17 mouse cellular contexts compared by ENCODE assay signal in genomic region chr4:107354543-107354942, GRCm38 (mm10). TPM values are rescaled to one million over a fixed set of nuclear protein-coding genes. Genes with fewer than 3 reads are reported as not detected.
DNase-seq lines count a peak whose midpoint lies in the region; ATAC-seq and TF ChIP-seq lines count a peak whose summit lies in the region.
"Had no signal": no experiment of that assay in that cellular context is flagged by ENCODE, and none has a peak within 500 bp of the region (broad histone marks: within the 10 kb centered on the region; RNA-seq: fewer than 3 reads in every experiment).

No protein-coding gene starts in this region.

- no peak overlapping the region for H3K9ac ChIP-seq in hindbrain, embryonic 14.5 days
- H3K9ac ChIP-seq in hindbrain, postnatal 0 days (replicated peaks; ENCODE audit: low read length), result no peak overlapping the region
- H3K9ac ChIP-seq in neural tube, embryonic 14.5 days (replicated peaks; ENCODE audit: low read depth, low read length), result no peak overlapping the region
- H3K9ac ChIP-seq: limb, embryonic 15.5 days; midbrain, embryonic 13.5 days had no signal

- TF ChIP-seq CTCF in hindbrain, postnatal 0 days (IDR thresholded peaks at IDR 0.05; ENCODE audit: low read depth), result no peak

- peak; percentile 34; the same call in 1 of the 2 replicates for ATAC-seq in hindbrain, embryonic 14.5 days (ENCODE audit: low FRiP score)
- no peak for ATAC-seq in hindbrain, postnatal 0 days
- ATAC-seq in neural tube, embryonic 14.5 days (ENCODE audit: low read depth), result peak; percentile 93
- ATAC-seq: CD4-positive, CD25-positive, alpha-beta regulatory T cell, adult 4 months; midbrain, embryonic 13.5 days; Patski had no signal

- H3K4me1 ChIP-seq in hindbrain, embryonic 14.5 days (replicated peaks; ENCODE audit: control insufficient read depth, insufficient read depth, low read length), result no peaks in the 10 kb centered on the region
- no peaks in the 10 kb centered on the region for H3K4me1 ChIP-seq in hindbrain, postnatal 0 days (ENCODE audit: insufficient read depth, low read length)
- H3K4me1 ChIP-seq in neural tube, embryonic 14.5 days (ENCODE audit: control insufficient read depth, insufficient read depth, low read length), result peaks cover 14% of the 10 kb centered on the region; the same call in 1 of the 2 replicates
- H3K4me1 ChIP-seq: limb, embryonic 15.5 days; midbrain, embryonic 13.5 days had no signal

- intact Hi-C loops in heart, postnatal 14 days (cut with DNase I), result no loop called here
- intact Hi-C loops in heart, postnatal 36 days (cut with DNase I), result no loop called here

- 41% methylated on average over 4 of the region's 4 CpGs for WGBS in hindbrain, embryonic 14.5 days
- WGBS in hindbrain, postnatal 0 days, result 47% methylated on average over 4 of the region's 4 CpGs
- 5% methylated on average over 4 of the region's 4 CpGs for WGBS in neural tube, embryonic 14.5 days

- no peak overlapping the region for H3K4me2 ChIP-seq in hindbrain, embryonic 14.5 days (replicated peaks)
- H3K4me2 ChIP-seq in hindbrain, postnatal 0 days (ENCODE audit: low read depth, low read length), result no peak overlapping the region
- H3K4me2 ChIP-seq in neural tube, embryonic 14.5 days (ENCODE audit: low read depth, low read length), result no peak overlapping the region
- H3K4me2 ChIP-seq: limb, embryonic 15.5 days; midbrain, embryonic 13.5 days had no signal

- H3K36me3 ChIP-seq in hindbrain, embryonic 14.5 days (replicated peaks; ENCODE audit: control insufficient read depth, insufficient read depth), result peaks cover 24% of the 10 kb centered on the region
- H3K36me3 ChIP-seq in hindbrain, postnatal 0 days (ENCODE audit: insufficient read depth, low read length), result peaks cover 6% of the 10 kb centered on the region; the same call in 1 of the 2 replicates
- no peaks in the 10 kb centered on the region for H3K36me3 ChIP-seq in neural tube, embryonic 14.5 days (ENCODE audit: control insufficient read depth, insufficient read depth, low read length)

- no peak for DNase-seq in hindbrain, embryonic 14.5 days (ENCODE audit: low spot score)
- DNase-seq in hindbrain, postnatal 0 days (ENCODE audit: low spot score), result no peak
- DNase-seq in embryo, embryonic 9.5 days (ENCODE audit: extremely low spot score), result peak; percentile 34
- DNase-seq in kidney, postnatal 10 days, result peak; percentile 24
- DNase-seq in heart, postnatal 14 days, result no peak
- no peak for DNase-seq in heart, postnatal 36 days
- DNase-seq in cerebellum, adult 11 months, result no peak
- DNase-seq: cerebellum, postnatal 25 days; gastrocnemius, postnatal 14 days; layer of hippocampus, adult 9-11 months had no signal

- H3K9me3 ChIP-seq in hindbrain, embryonic 14.5 days (ENCODE audit: control insufficient read depth, low read length), result no peaks in the 10 kb centered on the region
- no peaks in the 10 kb centered on the region for H3K9me3 ChIP-seq in hindbrain, postnatal 0 days (ENCODE audit: low read length)
- H3K9me3 ChIP-seq in neural tube, embryonic 14.5 days (ENCODE audit: control insufficient read depth, low read length), result no peaks in the 10 kb centered on the region
- H3K9me3 ChIP-seq: limb, embryonic 15.5 days; midbrain, embryonic 13.5 days had no signal

- H3K27ac ChIP-seq in hindbrain, embryonic 14.5 days, result no peak overlapping the region; the same call in 1 of the 2 replicates
- no peak overlapping the region for H3K27ac ChIP-seq in hindbrain, postnatal 0 days
- H3K27ac ChIP-seq in neural tube, embryonic 14.5 days (ENCODE audit: low read depth, low read length), result peak overlapping the region; percentile 72
- H3K27ac ChIP-seq: limb, embryonic 15.5 days; midbrain, embryonic 13.5 days had no signal

- H3K4me3 ChIP-seq in hindbrain, embryonic 14.5 days (replicated peaks; ENCODE audit: low read length), result no peak overlapping the region
- no peak overlapping the region for H3K4me3 ChIP-seq in hindbrain, postnatal 0 days (ENCODE audit: low read length)
- no peak overlapping the region for H3K4me3 ChIP-seq in neural tube, embryonic 14.5 days (ENCODE audit: low read depth, low read length)
- H3K4me3 ChIP-seq: limb, embryonic 15.5 days; midbrain, embryonic 13.5 days had no signal

- H3K27me3 ChIP-seq in hindbrain, embryonic 14.5 days (ENCODE audit: control insufficient read depth, insufficient read depth, low read length), result no peaks in the 10 kb centered on the region
- H3K27me3 ChIP-seq in hindbrain, postnatal 0 days (ENCODE audit: insufficient read depth, low read length), result no peaks in the 10 kb centered on the region
- H3K27me3 ChIP-seq in neural tube, embryonic 14.5 days (ENCODE audit: control insufficient read depth, insufficient read depth, low read length), result no peaks in the 10 kb centered on the region
- H3K27me3 ChIP-seq: limb, embryonic 15.5 days; midbrain, embryonic 13.5 days; Patski had no signal

RNA-seq across cellular contexts. Expression of gene Ndc1, which starts 13.0 kb away (rescaled TPM):
- 22.3 and 23.6 TPM in 2 replicates for polyA plus RNA-seq in hindbrain, embryonic 14.5 days (2014; fragmentation: Nextera tagmentation; extraction: Ambion mirVana)
- 28.2 and 34.8 TPM in 2 replicates for total RNA-seq in hindbrain, postnatal 0 days (2014; rRNA removed)
- 17.5 and 19.4 TPM in 2 replicates for polyA plus RNA-seq in hindbrain, postnatal 0 days (2015; fragmentation: Nextera tagmentation; extraction: Ambion mirVana)
- 22.5 and 23.2 TPM in 2 replicates for polyA plus RNA-seq in neural tube, embryonic 14.5 days (2014; fragmentation: Nextera tagmentation; extraction: Ambion mirVana)
- total RNA-seq in heart, postnatal 14 days (2021), result 10 to 100 TPM; 11.5 to 12.8 TPM
- 10 to 100 TPM; 10.4 to 11.9 TPM for total RNA-seq in heart, postnatal 36 days (2021)

RNA-seq across cellular contexts. Expression of gene Yipf1, which starts 40.4 kb away (rescaled TPM):
- 65.7 and 69.0 TPM in 2 replicates for polyA plus RNA-seq in hindbrain, embryonic 14.5 days (2014; fragmentation: Nextera tagmentation; extraction: Ambion mirVana)
- 69.3 and 72.1 TPM in 2 replicates for total RNA-seq in hindbrain, postnatal 0 days (2014; rRNA removed)
- polyA plus RNA-seq in hindbrain, postnatal 0 days (2015; fragmentation: Nextera tagmentation; extraction: Ambion mirVana), result 69.1 and 69.4 TPM in 2 replicates
- polyA plus RNA-seq in neural tube, embryonic 14.5 days (2014; fragmentation: Nextera tagmentation; extraction: Ambion mirVana), result 68.3 and 70.5 TPM in 2 replicates
- total RNA-seq in heart, postnatal 14 days (2021), result 10 to 100 TPM; 22.3 to 25.3 TPM
- total RNA-seq in heart, postnatal 36 days (2021), result 10 to 100 TPM; 21.2 to 22.7 TPM

RNA-seq across cellular contexts. Expression of gene Dio1, which starts 47.6 kb away (rescaled TPM):
- polyA plus RNA-seq in hindbrain, embryonic 14.5 days (2014; fragmentation: Nextera tagmentation; extraction: Ambion mirVana), result not detected in 2 replicates
- not detected in 2 replicates for total RNA-seq in hindbrain, postnatal 0 days (2014; rRNA removed)
- not detected in 2 replicates for polyA plus RNA-seq in hindbrain, postnatal 0 days (2015; fragmentation: Nextera tagmentation; extraction: Ambion mirVana)
- not detected in 2 replicates for polyA plus RNA-seq in neural tube, embryonic 14.5 days (2014; fragmentation: Nextera tagmentation; extraction: Ambion mirVana)
- total RNA-seq in heart, postnatal 14 days (2021), result under 1 TPM in 1 of 2 experiments, not detected in 1; 0.12 TPM
- not detected for total RNA-seq in heart, postnatal 36 days (2021)
- total RNA-seq: gastrocnemius, postnatal 14 days had no signal
- polyA plus RNA-seq: brain, embryonic 14.5 days; CD4-positive, CD25-positive, alpha-beta regulatory T cell, adult 4 months; heart, postnatal 0 days; Patski had no signal

Comparison
In these comparisons a context has a peak if more than half of its experiments do, and no peak if none do; other contexts are left out.
1. DNase-seq: peak in embryo, embryonic 9.5 days (single experiment) and kidney, postnatal 10 days (single experiment); none in hindbrain, embryonic 14.5 days (single experiment), hindbrain, postnatal 0 days (single experiment), heart, postnatal 14 days (0 of 2), heart, postnatal 36 days (0 of 2) and cerebellum, adult 11 months (single experiment).